Mouse (Mus musculus) myocyte (in vitro differentiated cells): Measurements from ENCODE around the gene Pacsin2. TPM values are rescaled to one million over a fixed set of nuclear protein-coding genes. Genes with fewer than 3 reads are reported as not detected.
A peak's percentile ranks its signal among the peaks of the same experiment; 100 is the strongest.

Source experiments
- H3K27me3 ChIP-seq: one replicate; pipeline ENCODE4 v1.6.1; 2011; ENCODE audit not compliant: control insufficient read depth, insufficient read depth, insufficient read length
- H3K36me3 ChIP-seq: one replicate; pipeline ENCODE4 v1.6.1; 2011; ENCODE audit not compliant: control insufficient read depth, insufficient read depth
- H3K4me2 ChIP-seq: one replicate; pipeline ENCODE4 v1.6.1; 2011; ENCODE audit warnings: low read depth, control low read depth
- H3K4me3 ChIP-seq: one replicate; pipeline ENCODE4 v1.5.1; 2011; ENCODE audit warnings: mild to moderate bottlenecking, control low read depth, moderate library complexity
- H3K79me2 ChIP-seq: one replicate; pipeline ENCODE4 v1.6.1; 2011; ENCODE audit not compliant: control insufficient read depth, insufficient read depth
- H3ac ChIP-seq: one replicate; pipeline ENCODE4 v1.6.1; 2011; ENCODE audit not compliant: control insufficient read depth, insufficient read length
- CEBPB ChIP-seq: IDR thresholded peaks from 2 replicates; pipeline ENCODE4 v1.6.1; 2011; ENCODE audit warnings: mild to moderate bottlenecking, moderate library complexity; ENCODE audit not compliant: poor library complexity, insufficient read depth, severe bottlenecking
- E2F4 ChIP-seq: IDR thresholded peaks from one replicate; pipeline ENCODE4 v1.6.1; 2011; ENCODE audit warnings: mild to moderate bottlenecking, control low read depth, moderate library complexity; ENCODE audit not compliant: insufficient read depth
- MAX ChIP-seq: IDR thresholded peaks from one replicate; pipeline ENCODE4 v1.6.1; 2011; ENCODE audit warnings: low read depth, mild to moderate bottlenecking, control low read depth
- MYOD1 ChIP-seq, 3 experiments: IDR thresholded peaks; one replicate each; pipeline ENCODE4 v1.6.1; 2011; ENCODE audit warnings: control low read depth in 2 of 3, low read depth in 2 of 3, mild to moderate bottlenecking in 2 of 3, moderate library complexity in 1 of 3; ENCODE audit not compliant: insufficient read length in 2 of 3, control insufficient read depth in 1 of 3
- MYOG ChIP-seq, 3 experiments: IDR thresholded peaks; one replicate each; pipeline ENCODE4 v1.6.1; 2011; ENCODE audit warnings: control low read depth in 2 of 3, low read depth in 2 of 3, mild to moderate bottlenecking in 2 of 3; ENCODE audit not compliant: insufficient read length in 2 of 3, control insufficient read depth in 1 of 3, insufficient read depth in 1 of 3
- POLR2A ChIP-seq: IDR thresholded peaks from one replicate; pipeline ENCODE4 v1.6.1; 2011; ENCODE audit warnings: low read depth, mild to moderate bottlenecking, control low read depth, moderate library complexity; ENCODE audit not compliant: insufficient read length
- POLR2AphosphoS2 ChIP-seq: IDR thresholded peaks from one replicate; pipeline ENCODE4 v1.6.1; 2011; ENCODE audit warnings: low read depth, control low read depth; ENCODE audit not compliant: insufficient read length
- REST ChIP-seq: IDR thresholded peaks from one replicate; pipeline ENCODE4 v1.6.1; 2011; ENCODE audit warnings: mild to moderate bottlenecking, control low read depth, moderate library complexity; ENCODE audit not compliant: insufficient read depth, insufficient read length
- SRF ChIP-seq: IDR thresholded peaks from one replicate; pipeline ENCODE4 v1.6.1; 2011; ENCODE audit warnings: low read depth; ENCODE audit not compliant: control insufficient read depth, insufficient read length
- TCF12 ChIP-seq: IDR thresholded peaks from one replicate; pipeline ENCODE4 v1.6.1; 2011; ENCODE audit warnings: mild to moderate bottlenecking, control low read depth; ENCODE audit not compliant: poor library complexity, insufficient read depth, severe bottlenecking
- TCF3 ChIP-seq: IDR thresholded peaks from one replicate; pipeline ENCODE4 v1.6.1; 2011; ENCODE audit warnings: low read depth, control low read depth; ENCODE audit not compliant: insufficient read length
- USF1 ChIP-seq: IDR thresholded peaks from one replicate; pipeline ENCODE4 v1.6.1; 2011; ENCODE audit warnings: low read depth, mild to moderate bottlenecking, control low read depth, moderate library complexity
- polyA plus RNA-seq: library from polyadenylated mRNA; unstranded; fragments of >200 nt; fragmentation: generic; extraction: Trizol; gene quantifications from one replicate; pipeline ENCODE4 v1.2.1, GENCODE M21; 2012; ENCODE audit warnings: missing spikeins

Gene Pacsin2
- polyA plus RNA-seq, 1 experiment, result 122 TPM

- no peak overlapping the region for H3ac ChIP-seq
- no peak overlapping the region for H3K4me2 ChIP-seq
- H3K27me3 ChIP-seq, result no peaks in the 10 kb centered on the region
- H3K79me2 ChIP-seq, result no peaks in the 10 kb centered on the region
- H3K36me3 ChIP-seq, result peaks cover 15% of the 10 kb centered on the region
- no peak overlapping the region for H3K4me3 ChIP-seq
- no peak for TF ChIP-seq POLR2AphosphoS2
- TF ChIP-seq REST, result no peak
- TF ChIP-seq MAX, result no peak
- TF ChIP-seq CEBPB, result no peak
- TF ChIP-seq TCF3, result no peak
- TF ChIP-seq MYOG (IDR thresholded peaks at IDR 0.05; ENCODE audit: control insufficient read depth in 1 of 3, insufficient read depth in 1 of 3, insufficient read length in 2 of 3, low read depth in 2 of 3), result no peak
- no peak for TF ChIP-seq USF1
- TF ChIP-seq POLR2A, result no peak
- no peak for TF ChIP-seq TCF12
- TF ChIP-seq MYOD1 (IDR thresholded peaks at IDR 0.05; ENCODE audit: control insufficient read depth in 1 of 3, insufficient read length in 2 of 3, low read depth in 2 of 3), result no peak
- TF ChIP-seq E2F4, result no peak
- no peak for TF ChIP-seq SRF
Observed at GRCm38 (mm10) chr15:83500352-83500751, 35.9 kb upstream of the Pacsin2 start.

- no peak overlapping the region for H3K4me2 ChIP-seq
- no peak overlapping the region for H3K4me3 ChIP-seq
- no peak overlapping the region for H3ac ChIP-seq
- H3K79me2 ChIP-seq, result no peaks in the 10 kb centered on the region
- H3K27me3 ChIP-seq, result no peaks in the 10 kb centered on the region
- TF ChIP-seq MYOG (IDR thresholded peaks at IDR 0.05; ENCODE audit: control insufficient read depth in 1 of 3, insufficient read depth in 1 of 3, insufficient read length in 2 of 3, low read depth in 2 of 3), result peak in 1 of 3 experiments; percentile 24
- TF ChIP-seq MYOD1 (IDR thresholded peaks at IDR 0.05; ENCODE audit: control insufficient read depth in 1 of 3, insufficient read length in 2 of 3, low read depth in 2 of 3), result peak in 1 of 3 experiments; percentile 21
- no peak for TF ChIP-seq POLR2AphosphoS2
- H3K36me3 ChIP-seq, result peaks cover 15% of the 10 kb centered on the region
Observed at GRCm38 (mm10) chr15:83499211-83499755, 34.9 kb upstream of the Pacsin2 start.

GRCm38 (mm10) chr15:83497299-83497698 lies 32.9 kb upstream of the Pacsin2 start:
- no peak for TF ChIP-seq POLR2A
- no peak for TF ChIP-seq USF1
- no peak for TF ChIP-seq TCF3
- no peak for TF ChIP-seq POLR2AphosphoS2
- TF ChIP-seq SRF, result no peak
- no peak for TF ChIP-seq MAX
- no peak for TF ChIP-seq E2F4
- Histone ChIP-seq H3ac (no peak overlapping the region), H3K79me2 (no peaks in the 10 kb centered on the region), H3K4me3 (no peak overlapping the region), H3K36me3 (peaks cover 25% of the 10 kb centered on the region), H3K27me3 (no peaks in the 10 kb centered on the region), H3K4me2 (no peak overlapping the region)

- Histone ChIP-seq H3K4me3 (no peak overlapping the region), H3K79me2 (no peaks in the 10 kb centered on the region), H3ac (no peak overlapping the region), H3K4me2 (no peak overlapping the region), H3K36me3 (peaks cover 29% of the 10 kb centered on the region), H3K27me3 (no peaks in the 10 kb centered on the region)
- TF ChIP-seq CEBPB (no peak), TCF12 (no peak), MAX (no peak), MYOG (IDR thresholded peaks at IDR 0.05; ENCODE audit: control insufficient read depth in 1 of 3, insufficient read depth in 1 of 3, insufficient read length in 2 of 3, low read depth in 2 of 3) (no peak), POLR2AphosphoS2 (no peak), SRF (no peak), E2F4 (no peak), REST (no peak), MYOD1 (IDR thresholded peaks at IDR 0.05; ENCODE audit: control insufficient read depth in 1 of 3, insufficient read length in 2 of 3, low read depth in 2 of 3) (no peak), POLR2A (no peak), USF1 (no peak), TCF3 (no peak)
Observed at GRCm38 (mm10) chr15:83495787-83496367, 31.5 kb upstream of the Pacsin2 start.

GRCm38 (mm10) chr15:83495195-83495594 lies 30.8 kb upstream of the Pacsin2 start:
- TF ChIP-seq USF1, result no peak
- no peak for TF ChIP-seq POLR2A
- TF ChIP-seq TCF3, result no peak
- no peak for TF ChIP-seq SRF
- no peak for TF ChIP-seq REST
- no peak for TF ChIP-seq MAX

More at GRCm38 (mm10) chr15:83495195-83495594, 30.8 kb upstream of the Pacsin2 start:
- H3K27me3 ChIP-seq, result no peaks in the 10 kb centered on the region
- H3K4me3 ChIP-seq, result no peak overlapping the region
- peaks cover 32% of the 10 kb centered on the region for H3K36me3 ChIP-seq
- H3K4me2 ChIP-seq, result no peak overlapping the region
- H3K79me2 ChIP-seq, result no peaks in the 10 kb centered on the region
- no peak overlapping the region for H3ac ChIP-seq
